Mouse (Mus musculus) lung, postnatal 0 days (tissue): ENCODE measurements around the gene Cks1b. TPM values are rescaled to one million over a fixed set of nuclear protein-coding genes. Genes with fewer than 3 reads are reported as not detected.

Experiments used
- ATAC-seq: fragments of 200-750 bp; cut with Nextera tagmentation; 2 replicates; pipeline ENCODE4 v1.8.0; 2017; ENCODE audit warnings: moderate library complexity
- DNase-seq: peaks from one replicate; pipeline ENCODE4 v3.0.0-alpha.2; 2016; ENCODE audit warnings: low spot score
- H3K27ac ChIP-seq: fragments of 300-500 bp; sonication (generic); 2 replicates; pipeline ENCODE4 v1.5.1; 2014; ENCODE audit warnings: antibody characterized with exemption, mild to moderate bottlenecking, low read length, mixed read lengths
- H3K27me3 ChIP-seq: fragments of 300-500 bp; sonication (generic); replicated peaks from 2 replicates; pipeline ENCODE4 v1.6.1; 2014; ENCODE audit warnings: low read length, mixed read lengths; ENCODE audit not compliant: insufficient read depth
- H3K36me3 ChIP-seq: fragments of 300-500 bp; sonication (generic); 2 replicates; pipeline ENCODE4 v1.6.1; 2014; ENCODE audit warnings: low read length, mixed read lengths; ENCODE audit not compliant: insufficient read depth
- H3K4me1 ChIP-seq: fragments of 300-500 bp; sonication (generic); 2 replicates; pipeline ENCODE4 v1.6.1; 2014; ENCODE audit warnings: antibody characterized with exemption, low read depth, low read length, mixed read lengths; ENCODE audit not compliant: insufficient read depth
- H3K4me2 ChIP-seq: fragments of 300-500 bp; sonication (generic); replicated peaks from 2 replicates; pipeline ENCODE4 v1.6.1; 2014; ENCODE audit warnings: low read depth, mild to moderate bottlenecking, low read length, moderate library complexity, mixed read lengths
- H3K4me3 ChIP-seq: fragments of 300-500 bp; sonication (generic); 2 replicates; pipeline ENCODE4 v1.5.1; 2014; ENCODE audit warnings: low read depth, low read length
- H3K9ac ChIP-seq: fragments of 300-500 bp; sonication (generic); replicated peaks from 2 replicates; pipeline ENCODE4 v1.6.1; 2014; ENCODE audit warnings: low read depth, mild to moderate bottlenecking
- H3K9me3 ChIP-seq: fragments of 300-500 bp; sonication (generic); 2 replicates; pipeline ENCODE4 v1.6.1; 2016; ENCODE audit warnings: low read length, mixed read lengths
- CTCF ChIP-seq: IDR thresholded peaks from 2 replicates; pipeline ENCODE4 v1.5.1; 2016; ENCODE audit warnings: antibody characterized with exemption, mild to moderate bottlenecking
- EP300 ChIP-seq: IDR thresholded peaks from 2 replicates; pipeline ENCODE4 v1.6.1; 2016; ENCODE audit warnings: antibody characterized with exemption, mild to moderate bottlenecking, control low read depth
- WGBS: fragments of 180-500 bp; shearing (Covaris S2); extraction: QIAGEN DNeasy Blood & Tissue Kit; methylation state at CpG from one replicate; pipeline ENCODE4 v1.1.7; 2014; 5-methylcytosine and 5-hydroxymethylcytosine counted together
- polyA plus RNA-seq: library from polyadenylated mRNA; unstranded; fragments of >200 nt; fragmentation: Nextera tagmentation; extraction: Ambion mirVana; gene quantifications from 2 replicates; pipeline ENCODE4 v1.2.1, GENCODE M21; 2015

Gene Cks1b
- polyA plus RNA-seq, 1 experiment from 2014 or later = 83.0 TPM

DNA sequence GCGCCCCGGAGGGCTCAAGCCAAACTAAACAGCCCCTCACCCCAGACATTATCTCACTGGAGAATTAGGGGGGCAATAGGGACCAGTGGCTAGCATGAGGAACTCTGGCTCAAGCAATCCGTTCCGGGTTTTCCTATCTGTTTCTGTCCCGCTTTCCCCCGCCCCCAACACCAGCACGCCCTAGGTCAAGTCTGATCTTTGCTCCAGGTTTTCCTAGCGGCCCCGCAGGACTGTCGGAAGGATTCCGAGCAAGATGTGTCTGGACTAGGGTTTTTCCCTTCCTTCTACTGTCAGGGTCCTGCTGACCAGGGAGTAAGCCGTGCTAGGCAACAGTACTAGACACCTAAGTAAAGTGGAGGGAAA lies 23.3 kb downstream of the Cks1b start:
- H3K4me2 ChIP-seq = peak overlapping the region; percentile 99
- H3K4me3 ChIP-seq = peak overlapping the region; percentile 78
- peak overlapping the region; percentile 65; the same call in 1 of the 2 replicates for H3K9ac ChIP-seq
- H3K27ac ChIP-seq = peak overlapping the region; percentile 97
- H3K4me1 ChIP-seq = peaks cover 10% of the 10 kb centered on the region
- no peaks in the 10 kb centered on the region for H3K9me3 ChIP-seq
- TF ChIP-seq CTCF (no peak), EP300 (no peak)
- no peaks in the 10 kb centered on the region for H3K36me3 ChIP-seq
- ATAC-seq (peak; percentile 16), DNase-seq (peak; percentile 95)
- WGBS = 0% methylated on average over 12 of the region's 12 CpGs
- no peaks in the 10 kb centered on the region for H3K27me3 ChIP-seq

DNA sequence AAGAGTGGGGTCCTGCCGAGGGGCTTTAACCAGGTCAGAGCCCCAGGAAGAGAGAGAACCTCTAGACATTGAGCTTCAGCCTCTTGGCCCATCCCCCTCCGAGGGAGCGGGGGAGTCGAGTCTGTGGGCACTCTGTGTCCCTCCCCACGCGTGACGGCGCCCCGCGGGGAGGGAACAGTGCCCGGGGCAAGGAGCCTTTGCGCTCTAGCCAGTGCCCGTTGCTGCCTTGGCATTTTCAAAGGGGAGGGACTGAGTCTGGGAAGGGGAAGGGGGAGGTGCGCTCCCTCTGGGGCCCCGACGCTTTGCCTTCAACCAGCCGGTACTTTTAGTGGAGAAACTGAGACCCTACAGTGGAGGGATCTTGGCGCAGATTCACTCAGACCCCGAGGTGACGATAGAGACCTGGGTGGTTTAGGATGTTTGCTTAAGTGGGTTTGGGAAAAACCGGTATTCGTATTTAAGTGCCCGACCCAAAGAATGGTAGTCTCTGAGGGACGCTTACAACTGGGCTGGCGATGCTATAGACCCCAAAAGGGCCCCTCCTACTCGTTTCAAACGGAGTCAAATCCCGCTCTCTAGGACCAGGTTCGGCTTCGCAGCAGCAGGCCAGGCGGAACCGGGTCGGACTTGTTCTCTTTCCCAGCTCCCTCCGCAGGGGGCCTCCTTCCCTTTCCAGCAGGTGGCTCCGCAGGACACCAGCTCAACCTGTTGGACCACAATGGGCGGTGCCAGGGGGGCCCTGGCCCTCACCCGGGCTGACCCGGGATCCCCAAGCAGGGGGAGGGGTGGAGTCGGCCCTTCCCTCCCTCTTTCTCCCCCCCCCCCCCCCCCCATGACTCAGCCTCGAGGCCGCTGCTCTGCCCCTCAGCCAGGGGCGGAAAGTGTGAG lies 23.9 kb downstream of the Cks1b start, which contains the start of gene Zbtb7b:
Zbtb7b (minus strand) TSS at position 771 of the 888 bp plus-strand sequence.
- peak within 1 kb of the TSS; percentile 65 for H3K9ac ChIP-seq
- no peaks in the 10 kb centered on the region for H3K36me3 ChIP-seq
- ATAC-seq (peak; percentile 68), DNase-seq (peak; percentile 92)
- no peaks in the 10 kb centered on the region for H3K27me3 ChIP-seq
- peak within 1 kb of the TSS; percentile 97 for H3K27ac ChIP-seq
- TF ChIP-seq EP300 (0 out of 2 replicates have a peak, but pooled peaks have one; percentile 25), CTCF (peak; percentile 62)
- H3K4me1 ChIP-seq = peaks cover 16% of the 10 kb centered on the region
- under 1% methylated on average over 38 of the region's 42 CpGs for WGBS
- H3K4me2 ChIP-seq = peak within 1 kb of the TSS; percentile 99
- no peaks in the 10 kb centered on the region for H3K9me3 ChIP-seq
- peak within 1 kb of the TSS; percentile 78 for H3K4me3 ChIP-seq

DNA sequence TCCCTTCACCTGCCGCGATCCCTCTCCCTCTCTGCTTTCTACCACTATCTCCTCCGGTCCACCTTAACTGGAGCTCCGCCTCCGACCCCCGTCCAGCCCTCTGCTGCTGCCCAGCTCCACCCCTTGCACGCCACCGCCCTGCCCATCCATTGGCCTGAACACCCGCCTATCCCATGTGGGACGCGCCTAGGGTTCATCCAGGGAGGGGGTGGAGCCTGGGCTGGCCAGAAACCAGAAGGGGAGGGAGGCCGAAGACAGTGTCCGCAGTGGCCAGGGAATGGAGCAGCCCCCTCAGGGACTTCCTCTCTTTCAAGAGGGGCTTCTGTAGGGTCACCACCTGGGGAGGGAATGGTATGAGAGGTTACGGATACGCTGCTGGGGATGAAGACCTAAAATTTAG lies 24.6 kb downstream of the Cks1b start:
- ATAC-seq (peak; percentile 94), DNase-seq (peak; percentile 99)
- Histone ChIP-seq H3K4me2 (peak overlapping the region; percentile 99), H3K36me3 (no peaks in the 10 kb centered on the region), H3K4me3 (peak overlapping the region; percentile 78), H3K4me1 (peaks cover 16% of the 10 kb centered on the region), H3K27me3 (no peaks in the 10 kb centered on the region), H3K27ac (peak overlapping the region; percentile 97), H3K9me3 (no peaks in the 10 kb centered on the region), H3K9ac (peak overlapping the region; percentile 65)
- TF ChIP-seq CTCF = no peak
- peak; percentile 43; the same call in 1 of the 2 replicates for TF ChIP-seq EP300
- under 1% methylated on average over 15 of the region's 15 CpGs for WGBS

DNA sequence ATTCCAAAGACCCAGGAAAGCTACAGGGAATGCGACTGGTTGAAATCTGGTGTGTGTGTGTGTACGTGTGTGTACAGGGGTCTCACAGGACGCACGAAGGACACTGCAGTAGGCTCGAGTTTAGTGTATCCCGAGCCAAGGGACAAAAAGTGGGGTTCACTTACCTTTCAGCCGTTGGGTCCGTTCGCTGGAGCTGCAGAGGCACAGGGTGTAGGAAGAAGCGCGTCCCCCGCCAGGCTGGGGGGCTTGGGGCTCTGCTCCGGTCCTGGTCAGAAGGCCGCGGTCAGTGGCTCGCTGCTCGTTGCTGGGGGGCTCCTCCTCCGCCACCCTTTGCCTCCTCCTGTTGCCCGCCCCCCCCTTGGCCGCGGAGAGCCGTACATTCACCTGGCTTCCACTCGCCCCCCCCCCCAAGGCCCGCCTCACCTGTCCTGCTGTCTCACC lies 25.3 kb downstream of the Cks1b start:
- peak overlapping the region; percentile 99 for H3K4me2 ChIP-seq
- no peaks in the 10 kb centered on the region for H3K9me3 ChIP-seq
- no peaks in the 10 kb centered on the region for H3K36me3 ChIP-seq
- peak overlapping the region; percentile 78 for H3K4me3 ChIP-seq
- H3K27me3 ChIP-seq = no peaks in the 10 kb centered on the region
- H3K9ac ChIP-seq = peak overlapping the region; percentile 77
- WGBS = under 1% methylated on average over 17 of the region's 24 CpGs
- ATAC-seq (no peak), DNase-seq (no peak)
- TF ChIP-seq CTCF = no peak
- TF ChIP-seq EP300 = no peak
- peaks cover 16% of the 10 kb centered on the region for H3K4me1 ChIP-seq
- H3K27ac ChIP-seq = peak overlapping the region; percentile 97

DNA sequence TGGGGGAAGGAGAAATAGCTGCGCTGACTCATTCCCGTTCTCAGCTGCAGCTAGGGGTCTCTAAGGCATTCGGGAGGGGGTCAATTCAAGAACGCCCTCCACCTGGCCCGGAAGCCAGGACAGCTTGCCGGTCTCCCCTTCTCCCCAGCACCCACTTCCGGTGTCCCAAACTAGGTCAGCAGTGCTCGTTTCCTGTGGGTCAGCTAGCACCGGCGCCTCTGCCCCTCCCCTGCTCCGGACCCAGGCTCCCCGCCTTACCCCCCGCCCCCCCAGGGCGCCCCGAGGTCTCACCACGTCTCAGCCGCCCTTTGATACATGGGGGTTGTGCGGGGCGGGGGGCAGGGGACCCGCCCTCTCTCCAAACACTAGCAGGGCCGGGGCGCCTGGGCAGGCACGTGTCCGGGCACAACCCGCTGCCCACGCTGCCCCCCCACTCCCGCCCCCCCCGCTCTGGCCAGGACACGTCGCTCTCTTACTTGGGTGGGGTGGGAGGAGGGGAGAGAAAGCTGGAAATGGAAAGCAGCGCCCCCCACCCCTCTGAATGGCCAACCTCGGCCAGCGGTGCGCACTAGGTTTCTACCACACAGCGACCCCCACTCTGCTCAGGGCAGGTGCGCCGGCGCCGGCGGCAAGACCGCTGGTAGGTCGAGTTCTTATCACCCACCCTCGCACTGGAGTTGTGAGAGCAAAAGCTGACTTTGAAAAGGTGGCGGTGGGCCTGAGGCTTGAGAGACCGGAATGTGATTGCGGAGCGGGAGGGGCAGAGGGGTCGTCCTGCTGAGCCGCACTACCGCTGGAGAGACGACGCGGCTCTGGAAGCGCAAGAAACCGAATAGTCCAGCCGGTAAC lies 26.3 kb downstream of the Cks1b start:
- TF ChIP-seq CTCF (peak; percentile 7; the same call in 1 of the 2 replicates), EP300 (no peak)
- H3K36me3 ChIP-seq = no peaks in the 10 kb centered on the region
- no peaks in the 10 kb centered on the region for H3K27me3 ChIP-seq
- 3% methylated on average over 30 of the region's 56 CpGs for WGBS
- H3K4me2 ChIP-seq = peak overlapping the region; percentile 99
- peak; percentile 3; the same call in 1 of the 2 replicates for ATAC-seq
- H3K9ac ChIP-seq = peak overlapping the region; percentile 77
- H3K27ac ChIP-seq = peak overlapping the region; percentile 97
- peaks cover 20% of the 10 kb centered on the region for H3K4me1 ChIP-seq
- H3K4me3 ChIP-seq = peak overlapping the region; percentile 78
- no peaks in the 10 kb centered on the region for H3K9me3 ChIP-seq
- peak; percentile 83 for DNase-seq
